Mouse (Mus musculus): Measurements from ENCODE around the gene Osbpl10.

GRCm38 (mm10) chr9:115236352-115236841 lies 258.0 kb downstream of the Osbpl10 start:
- TF ChIP-seq POLR2A (IDR thresholded peaks at IDR 0.05; ENCODE audit: borderline replicate concordance, extremely low read depth, low read depth, low read length) (no peak), CTCF (IDR thresholded peaks at IDR 0.05; ENCODE audit: insufficient read depth, low read length) (no peak)

Measured in lung, adult 2 months (tissue).